Mouse (Mus musculus) neural tube, embryonic 13.5 days (tissue): Measurements from ENCODE around the gene Saa4. TPM values are rescaled to one million over a fixed set of nuclear protein-coding genes. Genes with fewer than 3 reads are reported as not detected.

Experiments
- ATAC-seq: fragments of 200-750 bp; cut with Nextera tagmentation; 2 replicates; pipeline ENCODE4 v1.8.0; 2017; ENCODE audit warnings: low read depth, mild to moderate bottlenecking, moderate TSS enrichment, moderate library complexity
- H3K27ac ChIP-seq: fragments of 300-500 bp; sonication (generic); replicated peaks from 2 replicates; pipeline ENCODE4 v1.5.1; 2015; ENCODE audit warnings: moderate library complexity, mild to moderate bottlenecking, inconsistent platforms
- H3K27me3 ChIP-seq: fragments of 300-500 bp; sonication (generic); 2 replicates; pipeline ENCODE4 v1.6.1; 2015; ENCODE audit warnings: mild to moderate bottlenecking, inconsistent platforms
- H3K36me3 ChIP-seq: fragments of 300-500 bp; sonication (generic); 2 replicates; pipeline ENCODE4 v1.6.1; 2015; ENCODE audit warnings: mild to moderate bottlenecking, inconsistent platforms
- H3K4me1 ChIP-seq: fragments of 300-500 bp; sonication (generic); replicated peaks from 2 replicates; pipeline ENCODE4 v1.6.1; 2015; ENCODE audit warnings: inconsistent platforms
- H3K4me2 ChIP-seq: fragments of 300-500 bp; sonication (generic); 2 replicates; pipeline ENCODE4 v1.6.1; 2015; ENCODE audit warnings: inconsistent platforms, mild to moderate bottlenecking, moderate library complexity
- H3K4me3 ChIP-seq: fragments of 300-500 bp; sonication (generic); 2 replicates; pipeline ENCODE4 v1.5.1; 2015; ENCODE audit warnings: mild to moderate bottlenecking, inconsistent platforms
- H3K9ac ChIP-seq: fragments of 300-500 bp; sonication (generic); 2 replicates; pipeline ENCODE4 v1.6.1; 2015; ENCODE audit warnings: moderate library complexity, mild to moderate bottlenecking, inconsistent platforms
- H3K9me3 ChIP-seq: fragments of 300-500 bp; sonication (generic); 2 replicates; pipeline ENCODE4 v1.6.1; 2016; ENCODE audit warnings: inconsistent platforms
- WGBS: fragments of 180-500 bp; shearing (Covaris S2); methylation state at CpG from one replicate; pipeline ENCODE4 v1.1.7; 2015; 5-methylcytosine and 5-hydroxymethylcytosine counted together
- polyA plus RNA-seq: library from polyadenylated mRNA; unstranded; fragments of >200 nt; fragmentation: Nextera tagmentation; extraction: Ambion mirVana; gene quantifications from 2 replicates; pipeline ENCODE4 v1.2.1, GENCODE M21; 2015

The Saa4 gene
- polyA plus RNA-seq, 1 experiment from 2014 or later: not detected

GRCm38 (mm10) chr7:46738561-46739460, 6.4 kb upstream of the Saa4 start:
- no peak for ATAC-seq
- Histone ChIP-seq H3K4me3 (no peak overlapping the region), H3K9me3 (no peaks in the 10 kb centered on the region), H3K27me3 (no peaks in the 10 kb centered on the region), H3K4me1 (no peaks in the 10 kb centered on the region), H3K36me3 (no peaks in the 10 kb centered on the region), H3K4me2 (no peak overlapping the region), H3K9ac (no peak overlapping the region), H3K27ac (no peak overlapping the region)
- 85% methylated on average over 12 of the region's 12 CpGs for WGBS

GRCm38 (mm10) chr7:46734983-46735382, 2.6 kb upstream of the Saa4 start:
- H3K36me3 ChIP-seq: no peaks in the 10 kb centered on the region

GRCm38 (mm10) chr7:46727584-46727983, 4.8 kb downstream of the Saa4 start:
- ATAC-seq: no peak
- WGBS: 75% methylated on average over 1 of the region's 1 CpGs
- H3K4me1 ChIP-seq: no peaks in the 10 kb centered on the region
- H3K4me3 ChIP-seq: no peak overlapping the region
- H3K9me3 ChIP-seq: no peaks in the 10 kb centered on the region
- H3K9ac ChIP-seq: no peak overlapping the region
- no peaks in the 10 kb centered on the region for H3K36me3 ChIP-seq
- peaks cover 3% of the 10 kb centered on the region; the same call in 1 of the 2 replicates for H3K27me3 ChIP-seq
- H3K4me2 ChIP-seq: no peak overlapping the region
- no peak overlapping the region for H3K27ac ChIP-seq

More at GRCm38 (mm10) chr7:46734983-46735382, 2.6 kb upstream of the Saa4 start:
- Histone ChIP-seq H3K9ac (no peak overlapping the region), H3K9me3 (no peaks in the 10 kb centered on the region), H3K4me1 (no peaks in the 10 kb centered on the region), H3K4me2 (no peak overlapping the region), H3K27me3 (no peaks in the 10 kb centered on the region), H3K27ac (no peak overlapping the region), H3K4me3 (no peak overlapping the region)
- WGBS: 79% methylated on average over 2 of the region's 2 CpGs
- no peak for ATAC-seq

- Histone ChIP-seq H3K9ac (no peak overlapping the region), H3K9me3 (no peaks in the 10 kb centered on the region), H3K36me3 (no peaks in the 10 kb centered on the region), H3K4me2 (no peak overlapping the region), H3K27me3 (peaks cover 11% of the 10 kb centered on the region), H3K4me1 (no peaks in the 10 kb centered on the region), H3K4me3 (no peak overlapping the region), H3K27ac (no peak overlapping the region)
- ATAC-seq: no peak
- 82% methylated on average over 5 of the region's 5 CpGs for WGBS
Measured at GRCm38 (mm10) chr7:46724396-46724795, 8.0 kb downstream of the Saa4 start.

- H3K9ac ChIP-seq: no peak overlapping the region
- no peak for ATAC-seq
- H3K36me3 ChIP-seq: no peaks in the 10 kb centered on the region
- no peak overlapping the region for H3K4me3 ChIP-seq
- no peak overlapping the region for H3K4me2 ChIP-seq
- no peak overlapping the region for H3K27ac ChIP-seq
- peaks cover 14% of the 10 kb centered on the region for H3K27me3 ChIP-seq
- H3K9me3 ChIP-seq: no peaks in the 10 kb centered on the region
- no peaks in the 10 kb centered on the region for H3K4me1 ChIP-seq
- WGBS: 88% methylated on average over 3 of the region's 3 CpGs
Measured at GRCm38 (mm10) chr7:46723849-46724248, 8.6 kb downstream of the Saa4 start.

- H3K9ac ChIP-seq: no peak overlapping the region
- H3K27me3 ChIP-seq: peaks cover 14% of the 10 kb centered on the region
- H3K4me1 ChIP-seq: no peaks in the 10 kb centered on the region
- no peaks in the 10 kb centered on the region for H3K36me3 ChIP-seq
- no peak overlapping the region for H3K27ac ChIP-seq
- no peaks in the 10 kb centered on the region for H3K9me3 ChIP-seq
- ATAC-seq: no peak
- 91% methylated on average over 6 of the region's 6 CpGs for WGBS
- no peak overlapping the region for H3K4me2 ChIP-seq
- no peak overlapping the region for H3K4me3 ChIP-seq
Measured at GRCm38 (mm10) chr7:46723354-46723753, 9.0 kb downstream of the Saa4 start.

GRCm38 (mm10) chr7:46720460-46720859, 11.9 kb downstream of the Saa4 start:
- no peaks in the 10 kb centered on the region for H3K36me3 ChIP-seq
- no peaks in the 10 kb centered on the region for H3K9me3 ChIP-seq
- peaks cover 14% of the 10 kb centered on the region for H3K27me3 ChIP-seq
- H3K27ac ChIP-seq: no peak overlapping the region
- H3K9ac ChIP-seq: no peak overlapping the region
- H3K4me2 ChIP-seq: no peak overlapping the region
- no peak for ATAC-seq
- 83% methylated on average over 9 of the region's 9 CpGs for WGBS
- no peak overlapping the region for H3K4me3 ChIP-seq
- H3K4me1 ChIP-seq: no peaks in the 10 kb centered on the region

- 88% methylated on average over 7 of the region's 7 CpGs for WGBS
- no peak overlapping the region for H3K4me2 ChIP-seq
- no peak for ATAC-seq
- H3K4me1 ChIP-seq: no peaks in the 10 kb centered on the region
- no peak overlapping the region for H3K4me3 ChIP-seq
- H3K27me3 ChIP-seq: peaks cover 13% of the 10 kb centered on the region
- H3K9ac ChIP-seq: no peak overlapping the region
- no peak overlapping the region for H3K27ac ChIP-seq
- H3K9me3 ChIP-seq: no peaks in the 10 kb centered on the region
- H3K36me3 ChIP-seq: no peaks in the 10 kb centered on the region
Measured at GRCm38 (mm10) chr7:46719526-46719925, 12.9 kb downstream of the Saa4 start.

- Histone ChIP-seq H3K36me3 (no peaks in the 10 kb centered on the region), H3K9ac (no peak overlapping the region), H3K4me3 (no peak overlapping the region), H3K4me2 (no peak overlapping the region), H3K27ac (no peak overlapping the region), H3K9me3 (no peaks in the 10 kb centered on the region), H3K27me3 (peaks cover 11% of the 10 kb centered on the region; the same call in 1 of the 2 replicates), H3K4me1 (no peaks in the 10 kb centered on the region)
- 87% methylated on average over 7 of the region's 7 CpGs for WGBS
- ATAC-seq: no peak
Measured at GRCm38 (mm10) chr7:46718591-46719270, 13.7 kb downstream of the Saa4 start.

- 65% methylated on average over 5 of the region's 5 CpGs for WGBS
- no peaks in the 10 kb centered on the region for H3K4me1 ChIP-seq
- H3K36me3 ChIP-seq: no peaks in the 10 kb centered on the region
- no peak overlapping the region for H3K27ac ChIP-seq
- no peak overlapping the region for H3K4me3 ChIP-seq
- no peaks in the 10 kb centered on the region for H3K9me3 ChIP-seq
- no peak for ATAC-seq
- H3K9ac ChIP-seq: no peak overlapping the region
- H3K27me3 ChIP-seq: peaks cover 11% of the 10 kb centered on the region; the same call in 1 of the 2 replicates
- H3K4me2 ChIP-seq: no peak overlapping the region
Measured at GRCm38 (mm10) chr7:46716897-46717296, 15.5 kb downstream of the Saa4 start.

- no peak for ATAC-seq
- Histone ChIP-seq H3K36me3 (no peaks in the 10 kb centered on the region), H3K27me3 (peaks cover 5% of the 10 kb centered on the region; the same call in 1 of the 2 replicates), H3K27ac (no peak within 1 kb of the TSS), H3K4me2 (no peak within 1 kb of the TSS), H3K4me3 (no peak within 1 kb of the TSS), H3K9ac (no peak within 1 kb of the TSS), H3K9me3 (no peaks in the 10 kb centered on the region), H3K4me1 (no peaks in the 10 kb centered on the region)
- WGBS: 92% methylated on average over 5 of the region's 5 CpGs
Measured at GRCm38 (mm10) chr7:46715600-46715999, 16.8 kb downstream of the Saa4 start, which contains the start of gene Saa3. Gene Saa3, minus strand, starts transcription at chr7:46715700.

GRCm38 (mm10) chr7:46714518-46714917, 17.9 kb downstream of the Saa4 start:
- 37% methylated on average over 6 of the region's 6 CpGs for WGBS

More at GRCm38 (mm10) chr7:46714518-46714917, 17.9 kb downstream of the Saa4 start:
- Histone ChIP-seq H3K9me3 (no peaks in the 10 kb centered on the region), H3K4me2 (no peak overlapping the region), H3K27ac (no peak overlapping the region), H3K9ac (no peak overlapping the region), H3K36me3 (no peaks in the 10 kb centered on the region), H3K4me3 (no peak overlapping the region), H3K27me3 (peaks cover 3% of the 10 kb centered on the region; the same call in 1 of the 2 replicates), H3K4me1 (peaks cover 3% of the 10 kb centered on the region)
- no peak for ATAC-seq
